Mouse (Mus musculus): ENCODE results near the gene Wwox.
A peak's percentile ranks its signal among the peaks of the same experiment; 100 is the strongest.

The Wwox gene

GRCm38 (mm10) chr8:115395840-115396239 lies 956.4 kb downstream of the Wwox start:
- no peak for DNase-seq (ENCODE audit: low read depth in 2 of 2, low spot score in 2 of 2)

- peak; percentile 32 to 41 for DNase-seq (ENCODE audit: low read depth in 2 of 2, low spot score in 2 of 2)
Observed at GRCm38 (mm10) chr8:115397981-115398380, 958.5 kb downstream of the Wwox start.

- DNase-seq (ENCODE audit: low read depth in 2 of 2, low spot score in 2 of 2) = peak; percentile 49 to 50
Observed at GRCm38 (mm10) chr8:115400013-115400720, 960.7 kb downstream of the Wwox start.

Measured in CD8-positive naive resting alpha-beta T cell, adult 2 months (primary cell).